In the genomic region with DNA sequence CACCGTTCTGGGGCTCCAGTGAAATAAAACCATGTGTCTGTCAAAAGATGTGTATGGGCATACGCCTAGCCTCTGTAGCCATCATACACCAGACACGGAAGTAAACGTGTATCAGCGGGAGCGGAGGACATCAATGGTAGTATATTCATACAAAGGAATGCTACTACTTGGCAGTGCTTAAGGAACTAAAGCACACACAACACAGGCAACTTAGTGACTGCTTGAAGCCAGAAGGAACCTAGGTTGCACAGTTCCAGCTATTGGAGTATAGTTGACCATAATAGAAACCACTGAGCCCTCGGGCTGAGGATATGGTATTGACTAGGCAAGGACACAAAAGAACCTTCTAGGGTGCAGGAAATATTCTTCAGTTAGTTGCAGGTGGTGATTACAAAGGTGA, we compare ENCODE assay signal across 17 mouse cellular contexts. TPM values are rescaled to one million over a fixed set of nuclear protein-coding genes. Genes with fewer than 3 reads are reported as not detected.
A peak's percentile ranks its signal among the peaks of the same experiment; 100 is the strongest.
DNase-seq lines count a peak whose midpoint lies in the region; ATAC-seq lines count a peak whose summit lies in the region.
"Had no signal": no experiment of that assay in that cellular context is flagged by ENCODE, and none has a peak within 500 bp of the region (broad histone marks: within the 10 kb centered on the region; RNA-seq: fewer than 3 reads in every experiment).

No protein-coding gene starts in this region.

- no peaks in the 10 kb centered on the region for H3K9me3 ChIP-seq in kidney, embryonic 14.5 days (ENCODE audit: control insufficient read depth, low read length)
- no peaks in the 10 kb centered on the region for H3K9me3 ChIP-seq in embryonic facial prominence, embryonic 11.5 days (replicated peaks; ENCODE audit: control insufficient read depth, low read length)
- H3K9me3 ChIP-seq in intestine, embryonic 15.5 days: no peaks in the 10 kb centered on the region
- no peaks in the 10 kb centered on the region for H3K9me3 ChIP-seq in limb, embryonic 15.5 days
- H3K9me3 ChIP-seq: heart, embryonic 12.5 days; liver, embryonic 12.5 days; neural tube, embryonic 12.5 days had no signal

- peaks cover 14% of the 10 kb centered on the region; the same call in 1 of the 2 replicates for H3K36me3 ChIP-seq in kidney, embryonic 14.5 days (ENCODE audit: control insufficient read depth, insufficient read depth, low read length)
- no peaks in the 10 kb centered on the region; the same call in 1 of the 2 replicates for H3K36me3 ChIP-seq in embryonic facial prominence, embryonic 11.5 days (replicated peaks; ENCODE audit: control insufficient read depth, insufficient read depth, low read depth, low read length)
- H3K36me3 ChIP-seq in intestine, embryonic 15.5 days: no peaks in the 10 kb centered on the region
- H3K36me3 ChIP-seq in limb, embryonic 15.5 days: peaks cover 24% of the 10 kb centered on the region

- no peak overlapping the region for H3K9ac ChIP-seq in kidney, embryonic 14.5 days (ENCODE audit: low read depth, low read length)
- H3K9ac ChIP-seq in embryonic facial prominence, embryonic 11.5 days (replicated peaks; ENCODE audit: low read length): no peak overlapping the region
- H3K9ac ChIP-seq in intestine, embryonic 15.5 days: no peak overlapping the region
- no peak overlapping the region for H3K9ac ChIP-seq in limb, embryonic 15.5 days
- H3K9ac ChIP-seq: heart, embryonic 12.5 days; liver, embryonic 12.5 days; neural tube, embryonic 12.5 days had no signal

- DNase-seq in kidney, postnatal 4 days: no peak
- DNase-seq in embryonic facial prominence, embryonic 11.5 days (ENCODE audit: low spot score): no peak
- DNase-seq in thymus, postnatal 14 days: no peak
- no peak for DNase-seq in heart, adult 9 months (ENCODE audit: low spot score in 2 of 2)
- no peak for DNase-seq in layer of hippocampus, adult 9-10 months (ENCODE audit: low spot score)
- DNase-seq: adrenal gland, postnatal 14 days; cerebellum, adult 2 months; gastrocnemius, postnatal 36 days; layer of hippocampus, adult 9-11 months; thymus, postnatal 25 days had no signal

- H3K4me2 ChIP-seq in kidney, embryonic 14.5 days (replicated peaks; ENCODE audit: low read depth, low read length): no peak overlapping the region
- no peak overlapping the region for H3K4me2 ChIP-seq in embryonic facial prominence, embryonic 11.5 days (ENCODE audit: low read depth, low read length)
- no peak overlapping the region for H3K4me2 ChIP-seq in intestine, embryonic 15.5 days (replicated peaks)
- H3K4me2 ChIP-seq in limb, embryonic 15.5 days: no peak overlapping the region
- H3K4me2 ChIP-seq: heart, embryonic 12.5 days; liver, embryonic 12.5 days; neural tube, embryonic 12.5 days had no signal

- no peaks in the 10 kb centered on the region for H3K27me3 ChIP-seq in kidney, embryonic 14.5 days (ENCODE audit: control insufficient read depth, insufficient read depth, low read length)
- no peaks in the 10 kb centered on the region for H3K27me3 ChIP-seq in embryonic facial prominence, embryonic 11.5 days (ENCODE audit: control insufficient read depth, insufficient read depth, low read length)
- no peaks in the 10 kb centered on the region for H3K27me3 ChIP-seq in intestine, embryonic 15.5 days (replicated peaks)
- H3K27me3 ChIP-seq in limb, embryonic 15.5 days: no peaks in the 10 kb centered on the region
- H3K27me3 ChIP-seq: heart, embryonic 12.5 days; liver, embryonic 12.5 days; neural tube, embryonic 12.5 days had no signal

- H3K27ac ChIP-seq in kidney, embryonic 14.5 days (ENCODE audit: low read depth, low read length): peak overlapping the region; percentile 14; the same call in 1 of the 2 replicates
- H3K27ac ChIP-seq in embryonic facial prominence, embryonic 11.5 days (replicated peaks; ENCODE audit: low read depth, low read length): 0 out of 2 replicates have a peak overlapping the region, but pooled peaks have one; percentile 9
- 0 out of 2 replicates have a peak overlapping the region, but pooled peaks have one; percentile 4 for H3K27ac ChIP-seq in intestine, embryonic 15.5 days
- peak overlapping the region; percentile 84 for H3K27ac ChIP-seq in limb, embryonic 15.5 days
- H3K27ac ChIP-seq: liver, embryonic 12.5 days; neural tube, embryonic 12.5 days had no signal

- H3K4me3 ChIP-seq in kidney, embryonic 14.5 days (ENCODE audit: low read length): no peak overlapping the region
- no peak overlapping the region for H3K4me3 ChIP-seq in embryonic facial prominence, embryonic 11.5 days (ENCODE audit: low read depth, low read length)
- H3K4me3 ChIP-seq in intestine, embryonic 15.5 days (replicated peaks): no peak overlapping the region
- no peak overlapping the region for H3K4me3 ChIP-seq in limb, embryonic 15.5 days
- H3K4me3 ChIP-seq: heart, embryonic 12.5 days; liver, embryonic 12.5 days; midbrain, embryonic 10.5 days; neural tube, embryonic 12.5 days had no signal

- WGBS in kidney, embryonic 14.5 days: 86% methylated on average over 7 of the region's 7 CpGs
- WGBS in embryonic facial prominence, embryonic 11.5 days: 85% methylated on average over 7 of the region's 7 CpGs
- 77% methylated on average over 7 of the region's 7 CpGs for WGBS in intestine, embryonic 15.5 days
- WGBS in limb, embryonic 15.5 days: 64% methylated on average over 7 of the region's 7 CpGs

- H3K4me1 ChIP-seq in kidney, embryonic 14.5 days (ENCODE audit: control insufficient read depth, insufficient read depth, low read length): peaks cover 12% of the 10 kb centered on the region
- no peaks in the 10 kb centered on the region; the same call in 1 of the 2 replicates for H3K4me1 ChIP-seq in embryonic facial prominence, embryonic 11.5 days (ENCODE audit: control insufficient read depth, insufficient read depth, low read length)
- peaks cover 14% of the 10 kb centered on the region for H3K4me1 ChIP-seq in intestine, embryonic 15.5 days (replicated peaks)
- H3K4me1 ChIP-seq in limb, embryonic 15.5 days: peaks cover 38% of the 10 kb centered on the region
- H3K4me1 ChIP-seq: liver, embryonic 12.5 days had no signal

- ATAC-seq in kidney, embryonic 14.5 days (ENCODE audit: low FRiP score, low TSS enrichment): no peak
- no peak for ATAC-seq in embryonic facial prominence, embryonic 11.5 days (replicated peaks; ENCODE audit: insufficient number of reproducible peaks, low FRiP score, low TSS enrichment, low read depth)
- 0 out of 2 replicates have a peak, but pooled peaks have one; percentile 5 for ATAC-seq in intestine, embryonic 15.5 days
- ATAC-seq in limb, embryonic 15.5 days (ENCODE audit: insufficient number of reproducible peaks, low FRiP score, low TSS enrichment, low read depth): no peak
- ATAC-seq: liver, embryonic 12.5 days had no signal

RNA-seq across cellular contexts. Expression of gene Sdc1, which starts 26.8 kb away (rescaled TPM):
- polyA plus RNA-seq in kidney, embryonic 14.5 days (2014; fragmentation: Nextera tagmentation; extraction: Ambion mirVana): 41.9 and 57.3 TPM in 2 replicates
- 120 and 128 TPM in 2 replicates for polyA plus RNA-seq in embryonic facial prominence, embryonic 11.5 days (2014; fragmentation: Nextera tagmentation; extraction: Ambion mirVana)
- 101 and 106 TPM in 2 replicates for polyA plus RNA-seq in intestine, embryonic 15.5 days (2015; fragmentation: Nextera tagmentation; extraction: Ambion mirVana)
- polyA plus RNA-seq in limb, embryonic 15.5 days (2015; fragmentation: Nextera tagmentation; extraction: Ambion mirVana): 285 and 309 TPM in 2 replicates

Comparison
In these comparisons a context has a peak if more than half of its experiments do, and no peak if none do; other contexts are left out.
1. H3K27ac ChIP-seq: peak in every context shown above with its lines; median percentile 84 in limb, embryonic 15.5 days; 14 in kidney, embryonic 14.5 days; 9 in embryonic facial prominence, embryonic 11.5 days; 4 in intestine, embryonic 15.5 days.